Mouse (Mus musculus): ENCODE measurements around the gene Tsfm. TPM values are rescaled to one million over a fixed set of nuclear protein-coding genes. Genes with fewer than 3 reads are reported as not detected.

Tsfm gene
- polyA plus RNA-seq, 1 experiment from 2014 or later, result 65.4 TPM

GRCm38 (mm10) chr10:127002765-127003164 is 27.9 kb downstream of the Tsfm start:
- WGBS, result 90% methylated on average over 5 of the region's 5 CpGs
- H3K4me3 ChIP-seq (ENCODE audit: low read depth, low read length), result no peak overlapping the region
- DNase-seq (ENCODE audit: low spot score) (no peak), ATAC-seq (no peak)
- H3K9ac ChIP-seq (ENCODE audit: low read length), result no peak overlapping the region
- H3K9me3 ChIP-seq (replicated peaks; ENCODE audit: control insufficient read depth, low read length), result no peaks in the 10 kb centered on the region
- no peaks in the 10 kb centered on the region for H3K27me3 ChIP-seq (replicated peaks; ENCODE audit: control insufficient read depth, insufficient read depth, low read length)
- H3K4me1 ChIP-seq (ENCODE audit: control insufficient read depth, insufficient read depth, low read length), result no peaks in the 10 kb centered on the region
- no peak overlapping the region for H3K4me2 ChIP-seq (ENCODE audit: low read length)
- H3K27ac ChIP-seq (ENCODE audit: low read depth, low read length), result no peak overlapping the region
- peaks cover 27% of the 10 kb centered on the region for H3K36me3 ChIP-seq (ENCODE audit: control insufficient read depth, insufficient read depth, low read length)

- H3K27ac ChIP-seq (ENCODE audit: low read depth, low read length), result no peak overlapping the region
- H3K9ac ChIP-seq (ENCODE audit: low read length), result no peak overlapping the region
- WGBS, result 64% methylated on average over 1 of the region's 1 CpGs
- H3K27me3 ChIP-seq (replicated peaks; ENCODE audit: control insufficient read depth, insufficient read depth, low read length), result no peaks in the 10 kb centered on the region
- no peaks in the 10 kb centered on the region for H3K9me3 ChIP-seq (replicated peaks; ENCODE audit: control insufficient read depth, low read length)
- ATAC-seq (no peak), DNase-seq (ENCODE audit: low spot score) (no peak)
- no peaks in the 10 kb centered on the region for H3K4me1 ChIP-seq (ENCODE audit: control insufficient read depth, insufficient read depth, low read length)
- no peak overlapping the region for H3K4me2 ChIP-seq (ENCODE audit: low read length)
- H3K36me3 ChIP-seq (ENCODE audit: control insufficient read depth, insufficient read depth, low read length), result peaks cover 34% of the 10 kb centered on the region
- H3K4me3 ChIP-seq (ENCODE audit: low read depth, low read length), result no peak overlapping the region
Measured at GRCm38 (mm10) chr10:127002056-127002455, 28.6 kb downstream of the Tsfm start.

GRCm38 (mm10) chr10:127001297-127001696 is 29.3 kb downstream of the Tsfm start:
- no peak overlapping the region for H3K27ac ChIP-seq (ENCODE audit: low read depth, low read length)
- H3K27me3 ChIP-seq (replicated peaks; ENCODE audit: control insufficient read depth, insufficient read depth, low read length), result no peaks in the 10 kb centered on the region
- ATAC-seq (no peak), DNase-seq (ENCODE audit: low spot score) (no peak)
- H3K9ac ChIP-seq (ENCODE audit: low read length), result no peak overlapping the region
- H3K4me3 ChIP-seq (ENCODE audit: low read depth, low read length), result no peak overlapping the region
- H3K4me2 ChIP-seq (ENCODE audit: low read length), result no peak overlapping the region
- no peaks in the 10 kb centered on the region for H3K9me3 ChIP-seq (replicated peaks; ENCODE audit: control insufficient read depth, low read length)
- H3K4me1 ChIP-seq (ENCODE audit: control insufficient read depth, insufficient read depth, low read length), result no peaks in the 10 kb centered on the region
- 89% methylated on average over 9 of the region's 9 CpGs for WGBS
- peaks cover 34% of the 10 kb centered on the region for H3K36me3 ChIP-seq (ENCODE audit: control insufficient read depth, insufficient read depth, low read length)

- 91% methylated on average over 5 of the region's 5 CpGs for WGBS
Measured at GRCm38 (mm10) chr10:127000529-127000928, 30.1 kb downstream of the Tsfm start, which contains the start of gene Avil. TSS of gene Avil (plus strand) at chr10:127000709.

GRCm38 (mm10) chr10:126997340-126998113 is 33.1 kb downstream of the Tsfm start:
- no peak overlapping the region for H3K9ac ChIP-seq (ENCODE audit: low read length)
- H3K4me2 ChIP-seq (ENCODE audit: low read length), result no peak overlapping the region
- H3K27ac ChIP-seq (ENCODE audit: low read depth, low read length), result no peak overlapping the region
- H3K36me3 ChIP-seq (ENCODE audit: control insufficient read depth, insufficient read depth, low read length), result peaks cover 71% of the 10 kb centered on the region
- H3K4me1 ChIP-seq (ENCODE audit: control insufficient read depth, insufficient read depth, low read length), result no peaks in the 10 kb centered on the region
- H3K27me3 ChIP-seq (replicated peaks; ENCODE audit: control insufficient read depth, insufficient read depth, low read length), result no peaks in the 10 kb centered on the region
- DNase-seq (ENCODE audit: low spot score) (no peak), ATAC-seq (no peak)
- no peak overlapping the region for H3K4me3 ChIP-seq (ENCODE audit: low read depth, low read length)
- WGBS, result 67% methylated on average over 13 of the region's 13 CpGs
- H3K9me3 ChIP-seq (replicated peaks; ENCODE audit: control insufficient read depth, low read length), result no peaks in the 10 kb centered on the region

More at GRCm38 (mm10) chr10:127000529-127000928, 30.1 kb downstream of the Tsfm start, which contains the start of gene Avil:
- DNase-seq (ENCODE audit: low spot score) (no peak), ATAC-seq (peak; percentile 28; the same call in 1 of the 2 replicates)
- Histone ChIP-seq H3K4me2 (ENCODE audit: low read length) (no peak within 1 kb of the TSS), H3K9ac (ENCODE audit: low read length) (no peak within 1 kb of the TSS), H3K4me3 (ENCODE audit: low read depth, low read length) (no peak within 1 kb of the TSS), H3K27me3 (replicated peaks; ENCODE audit: control insufficient read depth, insufficient read depth, low read length) (no peaks in the 10 kb centered on the region), H3K9me3 (replicated peaks; ENCODE audit: control insufficient read depth, low read length) (no peaks in the 10 kb centered on the region), H3K4me1 (ENCODE audit: control insufficient read depth, insufficient read depth, low read length) (no peaks in the 10 kb centered on the region), H3K36me3 (ENCODE audit: control insufficient read depth, insufficient read depth, low read length) (peaks cover 41% of the 10 kb centered on the region), H3K27ac (ENCODE audit: low read depth, low read length) (no peak within 1 kb of the TSS)

GRCm38 (mm10) chr10:126993621-126994020 is 37.0 kb downstream of the Tsfm start:
- WGBS, result 96% methylated on average over 3 of the region's 3 CpGs
- H3K4me1 ChIP-seq (ENCODE audit: control insufficient read depth, insufficient read depth, low read length), result no peaks in the 10 kb centered on the region
- H3K36me3 ChIP-seq (ENCODE audit: control insufficient read depth, insufficient read depth, low read length), result peaks cover 64% of the 10 kb centered on the region
- no peaks in the 10 kb centered on the region for H3K9me3 ChIP-seq (replicated peaks; ENCODE audit: control insufficient read depth, low read length)
- DNase-seq (ENCODE audit: low spot score), result no peak
- H3K9ac ChIP-seq (ENCODE audit: low read length), result no peak overlapping the region
- ATAC-seq, result no peak
- H3K27ac ChIP-seq (ENCODE audit: low read depth, low read length), result no peak overlapping the region
- no peak overlapping the region for H3K4me3 ChIP-seq (ENCODE audit: low read depth, low read length)
- H3K4me2 ChIP-seq (ENCODE audit: low read length), result no peak overlapping the region
- no peaks in the 10 kb centered on the region for H3K27me3 ChIP-seq (replicated peaks; ENCODE audit: control insufficient read depth, insufficient read depth, low read length)

- Histone ChIP-seq H3K27ac (ENCODE audit: low read depth, low read length) (no peak overlapping the region), H3K9ac (ENCODE audit: low read length) (no peak overlapping the region), H3K4me1 (ENCODE audit: control insufficient read depth, insufficient read depth, low read length) (peaks cover 11% of the 10 kb centered on the region), H3K36me3 (ENCODE audit: control insufficient read depth, insufficient read depth, low read length) (peaks cover 48% of the 10 kb centered on the region), H3K4me3 (ENCODE audit: low read depth, low read length) (no peak overlapping the region), H3K9me3 (replicated peaks; ENCODE audit: control insufficient read depth, low read length) (no peaks in the 10 kb centered on the region), H3K27me3 (replicated peaks; ENCODE audit: control insufficient read depth, insufficient read depth, low read length) (no peaks in the 10 kb centered on the region), H3K4me2 (ENCODE audit: low read length) (no peak overlapping the region)
- no peak for ATAC-seq
- DNase-seq (ENCODE audit: low spot score), result no peak
- 74% methylated on average over 3 of the region's 3 CpGs for WGBS
Measured at GRCm38 (mm10) chr10:126991676-126992075, 39.0 kb downstream of the Tsfm start.

GRCm38 (mm10) chr10:126990313-126991056 is 40.2 kb downstream of the Tsfm start:
- Histone ChIP-seq H3K4me1 (ENCODE audit: control insufficient read depth, insufficient read depth, low read length) (peaks cover 21% of the 10 kb centered on the region), H3K27me3 (replicated peaks; ENCODE audit: control insufficient read depth, insufficient read depth, low read length) (no peaks in the 10 kb centered on the region), H3K9me3 (replicated peaks; ENCODE audit: control insufficient read depth, low read length) (no peaks in the 10 kb centered on the region), H3K9ac (ENCODE audit: low read length) (no peak overlapping the region), H3K4me3 (ENCODE audit: low read depth, low read length) (no peak overlapping the region), H3K4me2 (ENCODE audit: low read length) (no peak overlapping the region), H3K27ac (ENCODE audit: low read depth, low read length) (no peak overlapping the region), H3K36me3 (ENCODE audit: control insufficient read depth, insufficient read depth, low read length) (peaks cover 41% of the 10 kb centered on the region)
- DNase-seq (ENCODE audit: low spot score) (peak; percentile 88), ATAC-seq (peak; percentile 78)
- 63% methylated on average over 7 of the region's 7 CpGs for WGBS
